Mouse (Mus musculus): ENCODE data around the gene Pex12. TPM values are rescaled to one million over a fixed set of nuclear protein-coding genes. Genes with fewer than 3 reads are reported as not detected.

Pex12 gene
- total and polyA plus RNA-seq, 3 experiments, result 8.2 to 11.8 TPM; not detected in 1

GRCm38 (mm10) chr11:83282084-83282483 lies 20.3 kb downstream of the Pex12 start:
- H3K36me3 ChIP-seq (ENCODE audit: control insufficient read depth in 1 of 2, insufficient read depth in 2 of 2, low read length in 2 of 2), result peaks cover 0 to 18% of the 10 kb centered on the region in 2 experiments; a peak in 2 of 4 replicates
- no peak overlapping the region for H3K9ac ChIP-seq (ENCODE audit: control insufficient read depth, low read depth, low read length, poor library complexity, severe bottlenecking)
- H3K27ac ChIP-seq (ENCODE audit: control insufficient read depth, low read depth, low read length), result no peak overlapping the region
- H3K4me3 ChIP-seq (ENCODE audit: control insufficient read depth in 1 of 2, insufficient read depth in 1 of 2, low read depth in 2 of 2, low read length in 2 of 2), result no peak overlapping the region
- H3K27me3 ChIP-seq (ENCODE audit: control insufficient read depth in 1 of 2, insufficient read depth in 2 of 2, low read length in 2 of 2), result peaks cover 0 to 6% of the 10 kb centered on the region in 2 experiments; a peak in 3 of 4 replicates
- H3K79me2 ChIP-seq (ENCODE audit: control insufficient read depth, insufficient read depth, low read length, poor library complexity), result no peaks in the 10 kb centered on the region
- H3K9me3 ChIP-seq (replicated peaks; ENCODE audit: insufficient read depth, low read length), result no peaks in the 10 kb centered on the region
- no peak for TF ChIP-seq NRF1 (IDR thresholded peaks at IDR 0.05; ENCODE audit: insufficient read depth, low read depth, low read length, poor library complexity, severe bottlenecking)
- DNase-seq (ENCODE audit: low read depth, low spot score), result no peak
- peaks cover 15 to 17% of the 10 kb centered on the region in 2 experiments for H3K4me1 ChIP-seq (ENCODE audit: control insufficient read depth in 1 of 2, insufficient read depth in 2 of 2, low read length in 2 of 2)

GRCm38 (mm10) chr11:83279691-83280090 lies 22.7 kb downstream of the Pex12 start:
- peaks cover 0 to 6% of the 10 kb centered on the region in 2 experiments; a peak in 3 of 4 replicates for H3K27me3 ChIP-seq (ENCODE audit: control insufficient read depth in 1 of 2, insufficient read depth in 2 of 2, low read length in 2 of 2)
- H3K4me1 ChIP-seq (ENCODE audit: control insufficient read depth in 1 of 2, insufficient read depth in 2 of 2, low read length in 2 of 2), result peaks cover 0 to 4% of the 10 kb centered on the region in 2 experiments; a peak in 2 of 4 replicates
- H3K27ac ChIP-seq (ENCODE audit: control insufficient read depth, low read depth, low read length), result no peak overlapping the region
- DNase-seq (ENCODE audit: low read depth, low spot score), result no peak
- H3K4me3 ChIP-seq (ENCODE audit: control insufficient read depth in 1 of 2, insufficient read depth in 1 of 2, low read depth in 2 of 2, low read length in 2 of 2), result no peak overlapping the region
- H3K36me3 ChIP-seq (ENCODE audit: control insufficient read depth in 1 of 2, insufficient read depth in 2 of 2, low read length in 2 of 2), result no peaks in the 10 kb centered on the region
- H3K9ac ChIP-seq (ENCODE audit: control insufficient read depth, low read depth, low read length, poor library complexity, severe bottlenecking), result no peak overlapping the region
- no peaks in the 10 kb centered on the region for H3K79me2 ChIP-seq (ENCODE audit: control insufficient read depth, insufficient read depth, low read length, poor library complexity)
- H3K9me3 ChIP-seq (replicated peaks; ENCODE audit: insufficient read depth, low read length), result no peaks in the 10 kb centered on the region
- TF ChIP-seq CHD2 (IDR thresholded peaks at IDR 0.05; ENCODE audit: low read length), result no peak
- no peak for TF ChIP-seq MAX (IDR thresholded peaks at IDR 0.05; ENCODE audit: low read length)
- no peak for TF ChIP-seq USF1 (IDR thresholded peaks at IDR 0.05; ENCODE audit: low read depth, low read length)
- TF ChIP-seq UBTF (IDR thresholded peaks at IDR 0.05; ENCODE audit: borderline replicate concordance, insufficient read depth, low read depth, low read length), result no peak
- no peak for TF ChIP-seq CHD1 (IDR thresholded peaks at IDR 0.05; ENCODE audit: low read depth, low read length)
- TF ChIP-seq MYB (IDR thresholded peaks at IDR 0.05; ENCODE audit: low read depth, low read length), result no peak
- no peak for TF ChIP-seq NELFE (IDR thresholded peaks at IDR 0.05; ENCODE audit: low read depth, low read length)
- no peak for TF ChIP-seq SIN3A (IDR thresholded peaks at IDR 0.05; ENCODE audit: low read length)
- TF ChIP-seq RAD21 (IDR thresholded peaks at IDR 0.05; ENCODE audit: low read depth, low read length), result no peak

- Histone ChIP-seq H3K27me3 (ENCODE audit: control insufficient read depth in 1 of 2, insufficient read depth in 2 of 2, low read length in 2 of 2) (peaks cover 0 to 6% of the 10 kb centered on the region in 2 experiments; a peak in 3 of 4 replicates), H3K27ac (ENCODE audit: control insufficient read depth, low read depth, low read length) (no peak overlapping the region), H3K36me3 (ENCODE audit: control insufficient read depth in 1 of 2, insufficient read depth in 2 of 2, low read length in 2 of 2) (no peaks in the 10 kb centered on the region), H3K79me2 (ENCODE audit: control insufficient read depth, insufficient read depth, low read length, poor library complexity) (no peaks in the 10 kb centered on the region), H3K4me3 (ENCODE audit: control insufficient read depth in 1 of 2, insufficient read depth in 1 of 2, low read depth in 2 of 2, low read length in 2 of 2) (no peak overlapping the region), H3K9me3 (replicated peaks; ENCODE audit: insufficient read depth, low read length) (no peaks in the 10 kb centered on the region), H3K4me1 (ENCODE audit: control insufficient read depth in 1 of 2, insufficient read depth in 2 of 2, low read length in 2 of 2) (peaks cover 0 to 5% of the 10 kb centered on the region in 2 experiments; a peak in 3 of 4 replicates), H3K9ac (ENCODE audit: control insufficient read depth, low read depth, low read length, poor library complexity, severe bottlenecking) (no peak overlapping the region)
- TF ChIP-seq NELFE (IDR thresholded peaks at IDR 0.05; ENCODE audit: low read depth, low read length) (no peak), CHD1 (IDR thresholded peaks at IDR 0.05; ENCODE audit: low read depth, low read length) (no peak), CHD2 (IDR thresholded peaks at IDR 0.05; ENCODE audit: low read length) (no peak), ZNF384 (IDR thresholded peaks at IDR 0.05; ENCODE audit: low read depth, low read length) (no peak), ELF1 (IDR thresholded peaks at IDR 0.05; ENCODE audit: low read depth, low read length) (no peak), E2F4 (IDR thresholded peaks at IDR 0.05; ENCODE audit: borderline replicate concordance, low read depth, low read length) (no peak), TCF12 (IDR thresholded peaks at IDR 0.05; ENCODE audit: low read depth, low read length) (no peak), MXI1 (IDR thresholded peaks at IDR 0.05; ENCODE audit: low read depth, low read length) (no peak), ZC3H11A (IDR thresholded peaks at IDR 0.05; ENCODE audit: low read depth, low read length) (no peak), EP300 (IDR thresholded peaks at IDR 0.05; ENCODE audit: low read depth in 1 of 2, low read length in 2 of 2) (no peak), CTCF (IDR thresholded peaks at IDR 0.05 in 2 of 3, conservative IDR thresholded peaks at IDR 0.05 in 1 of 3; ENCODE audit: control insufficient read depth in 1 of 3, insufficient read depth in 1 of 3, low read depth in 2 of 3, low read length in 3 of 3, poor library complexity in 1 of 3, severe bottlenecking in 1 of 3) (no peak), MAX (IDR thresholded peaks at IDR 0.05; ENCODE audit: low read length) (no peak), MYB (IDR thresholded peaks at IDR 0.05; ENCODE audit: low read depth, low read length) (no peak), BHLHE40 (IDR thresholded peaks at IDR 0.05; ENCODE audit: borderline replicate concordance, low read depth, low read length) (no peak)
- DNase-seq (ENCODE audit: low read depth, low spot score), result no peak
These were observed 23.4 kb downstream of the Pex12 start for GRCm38 (mm10) chr11:83279024-83279423.
